Mouse (Mus musculus): ENCODE measurements at regions not wholly inside any gene's neighbourhood (a gene's known extent, or its start where the extent isn't known, plus 50 kb on each side); places are given as distances from the start of the nearest gene placed in this dataset.

- CTCF ChIA-PET, result no interaction called here
- ATAC-seq, result peak; percentile 35
- DNase-seq (ENCODE audit: low read depth, low spot score), result no peak
- no peak for TF ChIP-seq CTCF (IDR thresholded peaks at IDR 0.05)
- H3K27me3 ChIP-seq, result no peaks in the 10 kb centered on the region
- in situ Hi-C loops (cut with MboI; ENCODE audit: low pct_unique_long_range_greater_than_20kb), result no loop called here
- POLR2A ChIA-PET, result no interaction called here
Observed at GRCm38 (mm10) chr10:3630763-3631223, 90.8 kb downstream of the Iyd start.

- no peak for ATAC-seq
- ChIA-PET POLR2A (no interaction called here), CTCF (no interaction called here)
- in situ Hi-C loops (cut with MboI; ENCODE audit: low pct_unique_long_range_greater_than_20kb), result no loop called here
- no peaks in the 10 kb centered on the region for H3K27me3 ChIP-seq
- no peak for TF ChIP-seq CTCF (IDR thresholded peaks at IDR 0.05)
- DNase-seq (ENCODE audit: low read depth, low spot score), result no peak
Observed at GRCm38 (mm10) chr10:3633871-3634496, 93.9 kb downstream of the Iyd start.

GRCm38 (mm10) chr10:3644111-3644510, 96.1 kb upstream of the Plekhg1 start:
- CTCF ChIA-PET, result no interaction called here
- in situ Hi-C loops (cut with MboI; ENCODE audit: low pct_unique_long_range_greater_than_20kb), result no loop called here
- DNase-seq (ENCODE audit: low read depth, low spot score) (no peak), ATAC-seq (no peak)
- H3K27me3 ChIP-seq, result peaks cover 4% of the 10 kb centered on the region
- no peak for TF ChIP-seq CTCF (IDR thresholded peaks at IDR 0.05)
- POLR2A ChIA-PET, result no interaction called here

DNA sequence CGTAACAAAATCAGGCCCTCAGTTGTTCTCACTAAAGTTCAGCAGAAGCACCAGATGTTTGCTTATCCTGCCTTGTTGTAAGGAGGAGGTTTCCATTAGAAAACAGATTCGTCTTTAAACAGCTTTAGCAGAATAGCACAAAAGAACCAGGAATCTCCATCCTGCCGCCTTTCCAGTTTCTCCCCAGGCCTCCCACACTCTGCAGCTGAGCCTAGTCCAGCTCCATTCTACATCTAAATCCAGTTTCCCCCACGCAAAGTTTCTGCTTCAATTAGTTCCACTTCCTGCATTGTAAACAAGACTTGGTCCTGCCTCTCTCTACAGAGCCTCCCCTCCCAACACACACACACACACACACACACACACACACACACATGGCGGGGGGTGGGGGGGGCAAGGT, 95.1 kb upstream of the Plekhg1 start:
- DNase-seq (ENCODE audit: low read depth, low spot score) (no peak), ATAC-seq (no peak)
- ChIA-PET POLR2A (no interaction called here), CTCF (no interaction called here)
- in situ Hi-C loops (cut with MboI; ENCODE audit: low pct_unique_long_range_greater_than_20kb), result no loop called here
- no peak for TF ChIP-seq CTCF (IDR thresholded peaks at IDR 0.05)
- peaks cover 4% of the 10 kb centered on the region for H3K27me3 ChIP-seq

DNA sequence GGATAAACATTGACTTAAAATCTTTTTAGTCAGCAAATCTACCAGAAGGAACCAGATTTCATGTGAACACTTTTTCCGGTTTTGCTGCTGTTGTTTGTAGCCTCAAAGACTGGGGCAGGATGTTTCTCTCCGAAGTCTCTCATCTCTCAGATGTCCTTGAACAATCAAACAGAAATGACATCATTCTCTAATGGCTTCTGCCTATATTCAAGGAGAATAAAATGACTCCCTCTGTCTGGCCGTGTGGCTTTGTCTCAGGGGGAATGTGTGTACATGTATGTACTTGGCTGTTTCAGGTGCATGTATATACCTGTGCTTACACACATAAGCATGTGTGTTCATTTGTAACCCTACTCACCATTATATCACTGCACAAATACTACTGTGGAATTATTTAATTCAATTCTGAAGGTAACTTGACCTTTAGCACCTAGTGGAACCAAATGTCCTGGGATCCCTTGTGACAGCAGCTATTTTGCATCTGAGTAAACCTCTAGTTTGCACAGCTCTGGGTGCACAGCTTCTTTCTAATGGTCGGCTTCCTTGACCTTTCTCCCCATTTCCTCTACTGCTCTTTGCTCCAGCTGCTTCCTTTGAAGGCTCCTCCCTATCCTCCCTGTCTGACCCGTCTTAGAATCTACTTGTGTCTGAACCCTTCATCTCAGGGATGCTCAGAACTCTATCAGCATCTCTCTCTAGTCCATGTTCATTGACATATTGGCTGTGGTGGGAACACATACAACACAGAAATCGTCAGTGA, 93.8 kb upstream of the Plekhg1 start:
- ChIA-PET CTCF (no interaction called here), POLR2A (no interaction called here)
- no peak for TF ChIP-seq CTCF (IDR thresholded peaks at IDR 0.05)
- H3K27me3 ChIP-seq, result peaks cover 4% of the 10 kb centered on the region
- in situ Hi-C loops (cut with MboI; ENCODE audit: low pct_unique_long_range_greater_than_20kb), result no loop called here
- ATAC-seq (no peak), DNase-seq (ENCODE audit: low read depth, low spot score) (no peak)

DNA sequence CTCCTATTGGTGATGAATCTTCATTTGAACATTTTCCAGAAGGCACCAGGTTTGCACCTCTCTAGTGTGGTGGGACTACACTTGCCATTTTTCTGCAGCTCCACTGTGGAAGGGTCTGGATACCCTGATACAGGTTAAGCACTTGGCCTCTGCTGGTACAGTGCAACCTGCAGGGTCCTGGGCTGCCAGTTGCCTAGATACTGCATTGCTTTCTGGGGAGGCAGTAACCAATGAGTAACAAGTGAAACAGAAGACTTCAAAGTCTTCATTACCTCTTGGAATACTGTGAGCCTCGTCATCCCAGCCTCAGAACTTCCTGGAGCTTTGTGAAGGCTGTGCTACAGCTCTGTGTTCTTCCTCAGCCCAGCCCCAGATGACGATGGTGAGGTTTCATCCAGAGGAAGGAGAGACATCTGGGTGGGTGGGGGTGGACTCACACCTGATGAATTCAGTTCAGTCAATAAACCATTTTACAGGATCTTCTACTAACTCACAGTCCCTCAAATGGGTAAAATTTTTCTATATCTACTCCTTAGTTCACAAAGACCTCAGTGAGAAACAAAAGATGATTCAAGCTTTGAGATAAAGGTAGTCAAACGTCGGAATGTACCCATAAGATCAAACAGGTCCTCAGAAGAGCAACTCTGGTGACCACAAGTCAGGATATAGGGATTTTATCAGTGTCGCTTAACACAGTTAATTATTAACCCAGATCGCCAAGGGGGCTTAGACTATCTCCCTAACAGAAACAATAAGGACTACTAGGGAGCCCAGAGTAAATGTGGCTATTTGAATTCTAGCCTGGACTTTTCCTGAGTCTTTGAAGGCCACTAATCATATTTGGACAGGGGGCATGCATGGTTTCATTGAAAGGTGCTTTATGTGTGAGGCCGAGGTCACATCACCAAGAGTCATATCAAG, 92.1 kb upstream of the Plekhg1 start:
- CTCF ChIA-PET, result no interaction called here
- DNase-seq (ENCODE audit: low read depth, low spot score) (no peak), ATAC-seq (no peak)
- TF ChIP-seq CTCF (IDR thresholded peaks at IDR 0.05), result no peak
- in situ Hi-C loops (cut with MboI; ENCODE audit: low pct_unique_long_range_greater_than_20kb), result no loop called here
- peaks cover 4% of the 10 kb centered on the region for H3K27me3 ChIP-seq
- POLR2A ChIA-PET, result no interaction called here

GRCm38 (mm10) chr10:3649983-3650382, 90.2 kb upstream of the Plekhg1 start:
- in situ Hi-C loops (cut with MboI; ENCODE audit: low pct_unique_long_range_greater_than_20kb), result no loop called here
- TF ChIP-seq CTCF (IDR thresholded peaks at IDR 0.05), result no peak
- DNase-seq (ENCODE audit: low read depth, low spot score) (no peak), ATAC-seq (no peak)
- H3K27me3 ChIP-seq, result peaks cover 4% of the 10 kb centered on the region
- CTCF ChIA-PET, result no interaction called here
- POLR2A ChIA-PET, result no interaction called here

GRCm38 (mm10) chr10:3650561-3650960, 89.6 kb upstream of the Plekhg1 start:
- no peak for TF ChIP-seq CTCF (IDR thresholded peaks at IDR 0.05)
- in situ Hi-C loops (cut with MboI; ENCODE audit: low pct_unique_long_range_greater_than_20kb), result no loop called here
- POLR2A ChIA-PET, result no interaction called here
- CTCF ChIA-PET, result no interaction called here
- H3K27me3 ChIP-seq, result peaks cover 4% of the 10 kb centered on the region
- ATAC-seq (no peak), DNase-seq (ENCODE audit: low read depth, low spot score) (no peak)

DNA sequence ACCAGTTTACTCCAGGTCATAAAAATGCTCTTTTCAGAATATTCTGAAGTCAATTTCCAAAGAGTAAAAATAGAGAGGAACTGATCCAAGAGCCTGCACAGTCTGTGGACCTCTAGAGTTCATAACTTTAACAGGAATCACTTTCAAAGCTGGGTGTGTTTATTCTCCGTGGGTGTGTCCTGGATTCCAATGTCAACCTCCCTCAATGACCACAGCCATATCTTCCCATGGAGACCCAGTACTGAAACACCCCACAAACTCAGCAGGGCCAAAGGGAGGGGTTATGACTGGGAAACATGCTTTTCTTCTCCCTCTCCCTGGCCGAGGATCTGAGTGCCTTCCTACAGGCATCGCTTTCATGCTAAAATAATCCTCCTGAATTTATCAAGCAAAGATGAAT, 87.6 kb upstream of the Plekhg1 start:
- DNase-seq (ENCODE audit: low read depth, low spot score), result no peak
- POLR2A ChIA-PET, result no interaction called here
- no peak for ATAC-seq
- peaks cover 4% of the 10 kb centered on the region for H3K27me3 ChIP-seq
- CTCF ChIA-PET, result no interaction called here
- TF ChIP-seq CTCF (IDR thresholded peaks at IDR 0.05), result no peak
- in situ Hi-C loops (cut with MboI; ENCODE audit: low pct_unique_long_range_greater_than_20kb), result no loop called here

- ChIA-PET CTCF (no interaction called here), POLR2A (no interaction called here)
- peaks cover 7% of the 10 kb centered on the region for H3K27me3 ChIP-seq
- no peak for TF ChIP-seq CTCF (IDR thresholded peaks at IDR 0.05)
- no peak for DNase-seq (ENCODE audit: low read depth, low spot score)
- no peak for ATAC-seq
- in situ Hi-C loops (cut with MboI; ENCODE audit: low pct_unique_long_range_greater_than_20kb), result no loop called here
Observed at GRCm38 (mm10) chr10:3656081-3656480, 84.1 kb upstream of the Plekhg1 start.

GRCm38 (mm10) chr10:3662156-3662555, 78.0 kb upstream of the Plekhg1 start:
- ATAC-seq (no peak), DNase-seq (ENCODE audit: low read depth, low spot score) (no peak)
- in situ Hi-C loops (cut with MboI; ENCODE audit: low pct_unique_long_range_greater_than_20kb), result no loop called here
- H3K27me3 ChIP-seq, result peaks cover 11% of the 10 kb centered on the region
- no peak for TF ChIP-seq CTCF (IDR thresholded peaks at IDR 0.05)
- POLR2A ChIA-PET, result no interaction called here
- CTCF ChIA-PET, result no interaction called here
